Mouse (Mus musculus): Measurements from ENCODE around the gene Pard3. TPM values are rescaled to one million over a fixed set of nuclear protein-coding genes. Genes with fewer than 3 reads are reported as not detected.
"Not testable (repeated sequence)": the region's sequence is repeated elsewhere in the genome, so short reads cannot be mapped to it uniquely, and the experiment has no call there.

Pard3 gene
- polyA plus RNA-seq, 1 experiment from 2014 or later = 30.9 TPM

- no peak for ATAC-seq (ENCODE audit: low FRiP score)
- H3K27ac ChIP-seq (ENCODE audit: low read depth, low read length) = no peak overlapping the region
- H3K36me3 ChIP-seq (ENCODE audit: control insufficient read depth, insufficient read depth, low read length) = no peaks in the 10 kb centered on the region
- no peak for DNase-seq (ENCODE audit: low spot score)
- WGBS = 76% methylated on average over 3 of the region's 3 CpGs
- no peaks in the 10 kb centered on the region for H3K27me3 ChIP-seq (ENCODE audit: control insufficient read depth, insufficient read depth, low read length)
- no peak overlapping the region for H3K4me3 ChIP-seq (ENCODE audit: low read depth, low read length)
- H3K4me2 ChIP-seq (replicated peaks; ENCODE audit: low read depth, low read length) = no peak overlapping the region
- H3K9me3 ChIP-seq (ENCODE audit: control insufficient read depth, low read length) = no peaks in the 10 kb centered on the region
- H3K4me1 ChIP-seq (replicated peaks; ENCODE audit: control insufficient read depth, insufficient read depth, low read length) = no peaks in the 10 kb centered on the region
- H3K9ac ChIP-seq (ENCODE audit: low read depth, low read length) = no peak overlapping the region
These were observed 88.0 kb downstream of the Pard3 start for GRCm38 (mm10) chr8:127151706-127152105.

GRCm38 (mm10) chr8:127157087-127157486 lies 93.4 kb downstream of the Pard3 start:
- H3K27ac ChIP-seq (ENCODE audit: low read depth, low read length) = no peak overlapping the region
- H3K27me3 ChIP-seq (ENCODE audit: control insufficient read depth, insufficient read depth, low read length) = no peaks in the 10 kb centered on the region
- H3K4me2 ChIP-seq (replicated peaks; ENCODE audit: low read depth, low read length) = no peak overlapping the region
- H3K9me3 ChIP-seq (ENCODE audit: control insufficient read depth, low read length) = no peaks in the 10 kb centered on the region
- DNase-seq (ENCODE audit: low spot score) (no peak), ATAC-seq (ENCODE audit: low FRiP score) (no peak)
- no peaks in the 10 kb centered on the region for H3K4me1 ChIP-seq (replicated peaks; ENCODE audit: control insufficient read depth, insufficient read depth, low read length)
- H3K36me3 ChIP-seq (ENCODE audit: control insufficient read depth, insufficient read depth, low read length) = no peaks in the 10 kb centered on the region
- 95% methylated on average over 8 of the region's 8 CpGs for WGBS
- no peak overlapping the region for H3K9ac ChIP-seq (ENCODE audit: low read depth, low read length)
- H3K4me3 ChIP-seq (ENCODE audit: low read depth, low read length) = no peak overlapping the region

GRCm38 (mm10) chr8:127159421-127159966 lies 95.8 kb downstream of the Pard3 start:
- ATAC-seq (ENCODE audit: low FRiP score) = no peak
- Histone ChIP-seq H3K27ac (ENCODE audit: low read depth, low read length) (no peak overlapping the region), H3K9me3 (ENCODE audit: control insufficient read depth, low read length) (no peaks in the 10 kb centered on the region), H3K4me1 (replicated peaks; ENCODE audit: control insufficient read depth, insufficient read depth, low read length) (no peaks in the 10 kb centered on the region), H3K36me3 (ENCODE audit: control insufficient read depth, insufficient read depth, low read length) (no peaks in the 10 kb centered on the region), H3K9ac (ENCODE audit: low read depth, low read length) (no peak overlapping the region), H3K4me3 (ENCODE audit: low read depth, low read length) (no peak overlapping the region), H3K27me3 (ENCODE audit: control insufficient read depth, insufficient read depth, low read length) (no peaks in the 10 kb centered on the region), H3K4me2 (replicated peaks; ENCODE audit: low read depth, low read length) (no peak overlapping the region)
- 59% methylated on average over 3 of the region's 3 CpGs for WGBS
- DNase-seq (ENCODE audit: low spot score) = no peak

GRCm38 (mm10) chr8:127161854-127162253 lies 98.2 kb downstream of the Pard3 start:
- no peak for ATAC-seq (ENCODE audit: low FRiP score)
- H3K27ac ChIP-seq (ENCODE audit: low read depth, low read length) = no peak overlapping the region

GRCm38 (mm10) chr8:127162821-127163220 lies 99.1 kb downstream of the Pard3 start:
- DNase-seq (ENCODE audit: low spot score) (no peak), ATAC-seq (ENCODE audit: low FRiP score) (no peak)
- Histone ChIP-seq H3K4me3 (ENCODE audit: low read depth, low read length) (no peak overlapping the region), H3K9ac (ENCODE audit: low read depth, low read length) (no peak overlapping the region), H3K4me1 (replicated peaks; ENCODE audit: control insufficient read depth, insufficient read depth, low read length) (no peaks in the 10 kb centered on the region), H3K27ac (ENCODE audit: low read depth, low read length) (no peak overlapping the region), H3K27me3 (ENCODE audit: control insufficient read depth, insufficient read depth, low read length) (no peaks in the 10 kb centered on the region), H3K36me3 (ENCODE audit: control insufficient read depth, insufficient read depth, low read length) (no peaks in the 10 kb centered on the region), H3K9me3 (ENCODE audit: control insufficient read depth, low read length) (no peaks in the 10 kb centered on the region), H3K4me2 (replicated peaks; ENCODE audit: low read depth, low read length) (no peak overlapping the region)
- 71% methylated on average over 1 of the region's 1 CpGs for WGBS

More at GRCm38 (mm10) chr8:127161854-127162253, 98.2 kb downstream of the Pard3 start:
- H3K4me2 ChIP-seq (replicated peaks; ENCODE audit: low read depth, low read length) = no peak overlapping the region
- no peaks in the 10 kb centered on the region for H3K4me1 ChIP-seq (replicated peaks; ENCODE audit: control insufficient read depth, insufficient read depth, low read length)
- no peaks in the 10 kb centered on the region for H3K9me3 ChIP-seq (ENCODE audit: control insufficient read depth, low read length)
- DNase-seq (ENCODE audit: low spot score) = no peak
- no peak overlapping the region for H3K9ac ChIP-seq (ENCODE audit: low read depth, low read length)
- no peaks in the 10 kb centered on the region for H3K27me3 ChIP-seq (ENCODE audit: control insufficient read depth, insufficient read depth, low read length)
- no peak overlapping the region for H3K4me3 ChIP-seq (ENCODE audit: low read depth, low read length)
- H3K36me3 ChIP-seq (ENCODE audit: control insufficient read depth, insufficient read depth, low read length) = no peaks in the 10 kb centered on the region
- 94% methylated on average over 7 of the region's 7 CpGs for WGBS

GRCm38 (mm10) chr8:127164326-127165280 lies 100.9 kb downstream of the Pard3 start:
- ATAC-seq (ENCODE audit: low FRiP score) = no peak
- WGBS = 95% methylated on average over 12 of the region's 12 CpGs
- DNase-seq (ENCODE audit: low spot score) = no peak

GRCm38 (mm10) chr8:127168496-127168895 lies 104.8 kb downstream of the Pard3 start:
- 84% methylated on average over 2 of the region's 2 CpGs for WGBS
- Histone ChIP-seq H3K36me3 (ENCODE audit: control insufficient read depth, insufficient read depth, low read length) (no peaks in the 10 kb centered on the region), H3K4me3 (ENCODE audit: low read depth, low read length) (no peak overlapping the region), H3K4me1 (replicated peaks; ENCODE audit: control insufficient read depth, insufficient read depth, low read length) (no peaks in the 10 kb centered on the region), H3K4me2 (replicated peaks; ENCODE audit: low read depth, low read length) (no peak overlapping the region), H3K27me3 (ENCODE audit: control insufficient read depth, insufficient read depth, low read length) (no peaks in the 10 kb centered on the region), H3K9ac (ENCODE audit: low read depth, low read length) (no peak overlapping the region), H3K27ac (ENCODE audit: low read depth, low read length) (no peak overlapping the region), H3K9me3 (ENCODE audit: control insufficient read depth, low read length) (no peaks in the 10 kb centered on the region)
- no peak for DNase-seq (ENCODE audit: low spot score)
- ATAC-seq (ENCODE audit: low FRiP score) = no peak

More at GRCm38 (mm10) chr8:127164326-127165280, 100.9 kb downstream of the Pard3 start:
- Histone ChIP-seq H3K27ac (ENCODE audit: low read depth, low read length) (no peak overlapping the region), H3K9me3 (ENCODE audit: control insufficient read depth, low read length) (no peaks in the 10 kb centered on the region), H3K27me3 (ENCODE audit: control insufficient read depth, insufficient read depth, low read length) (no peaks in the 10 kb centered on the region), H3K4me3 (ENCODE audit: low read depth, low read length) (no peak overlapping the region), H3K4me1 (replicated peaks; ENCODE audit: control insufficient read depth, insufficient read depth, low read length) (no peaks in the 10 kb centered on the region), H3K4me2 (replicated peaks; ENCODE audit: low read depth, low read length) (no peak overlapping the region), H3K9ac (ENCODE audit: low read depth, low read length) (no peak overlapping the region), H3K36me3 (ENCODE audit: control insufficient read depth, insufficient read depth, low read length) (no peaks in the 10 kb centered on the region)

- no peak overlapping the region for H3K4me3 ChIP-seq (ENCODE audit: low read depth, low read length)
These were observed 105.7 kb downstream of the Pard3 start for GRCm38 (mm10) chr8:127169361-127169760.

GRCm38 (mm10) chr8:127170372-127170771 lies 106.7 kb downstream of the Pard3 start:
- H3K4me3 ChIP-seq (ENCODE audit: low read depth, low read length); DNase-seq (ENCODE audit: low spot score); ATAC-seq (ENCODE audit: low FRiP score); H3K4me2 ChIP-seq (replicated peaks; ENCODE audit: low read depth, low read length); H3K36me3 ChIP-seq (ENCODE audit: control insufficient read depth, insufficient read depth, low read length); H3K27ac ChIP-seq (ENCODE audit: low read depth, low read length); H3K27me3 ChIP-seq (ENCODE audit: control insufficient read depth, insufficient read depth, low read length); H3K9me3 ChIP-seq (ENCODE audit: control insufficient read depth, low read length); H3K9ac ChIP-seq (ENCODE audit: low read depth, low read length); H3K4me1 ChIP-seq (replicated peaks; ENCODE audit: control insufficient read depth, insufficient read depth, low read length): not testable (repeated sequence)
- WGBS = 83% methylated on average over 2 of the region's 2 CpGs

More at GRCm38 (mm10) chr8:127169361-127169760, 105.7 kb downstream of the Pard3 start:
- no peak overlapping the region for H3K9ac ChIP-seq (ENCODE audit: low read depth, low read length)
- ATAC-seq (ENCODE audit: low FRiP score) = no peak
- WGBS = 96% methylated on average over 5 of the region's 5 CpGs
- no peaks in the 10 kb centered on the region for H3K4me1 ChIP-seq (replicated peaks; ENCODE audit: control insufficient read depth, insufficient read depth, low read length)
- no peaks in the 10 kb centered on the region for H3K27me3 ChIP-seq (ENCODE audit: control insufficient read depth, insufficient read depth, low read length)
- H3K36me3 ChIP-seq (ENCODE audit: control insufficient read depth, insufficient read depth, low read length) = no peaks in the 10 kb centered on the region
- H3K9me3 ChIP-seq (ENCODE audit: control insufficient read depth, low read length) = no peaks in the 10 kb centered on the region
- no peak overlapping the region for H3K4me2 ChIP-seq (replicated peaks; ENCODE audit: low read depth, low read length)
- H3K27ac ChIP-seq (ENCODE audit: low read depth, low read length) = no peak overlapping the region
- DNase-seq (ENCODE audit: low spot score) = no peak
